Mouse (Mus musculus) yolk sac, embryonic 10.5 days (tissue): ENCODE results near the gene Ttc8.
"Not testable (repeated sequence)": the region's sequence is repeated elsewhere in the genome, so short reads cannot be mapped to it uniquely, and the experiment has no call there.

Experiments used
- DNase-seq: peaks from one replicate; pipeline ENCODE4 v3.0.0-alpha.2; 2017; ENCODE audit warnings: low spot score

Ttc8 gene

DNA sequence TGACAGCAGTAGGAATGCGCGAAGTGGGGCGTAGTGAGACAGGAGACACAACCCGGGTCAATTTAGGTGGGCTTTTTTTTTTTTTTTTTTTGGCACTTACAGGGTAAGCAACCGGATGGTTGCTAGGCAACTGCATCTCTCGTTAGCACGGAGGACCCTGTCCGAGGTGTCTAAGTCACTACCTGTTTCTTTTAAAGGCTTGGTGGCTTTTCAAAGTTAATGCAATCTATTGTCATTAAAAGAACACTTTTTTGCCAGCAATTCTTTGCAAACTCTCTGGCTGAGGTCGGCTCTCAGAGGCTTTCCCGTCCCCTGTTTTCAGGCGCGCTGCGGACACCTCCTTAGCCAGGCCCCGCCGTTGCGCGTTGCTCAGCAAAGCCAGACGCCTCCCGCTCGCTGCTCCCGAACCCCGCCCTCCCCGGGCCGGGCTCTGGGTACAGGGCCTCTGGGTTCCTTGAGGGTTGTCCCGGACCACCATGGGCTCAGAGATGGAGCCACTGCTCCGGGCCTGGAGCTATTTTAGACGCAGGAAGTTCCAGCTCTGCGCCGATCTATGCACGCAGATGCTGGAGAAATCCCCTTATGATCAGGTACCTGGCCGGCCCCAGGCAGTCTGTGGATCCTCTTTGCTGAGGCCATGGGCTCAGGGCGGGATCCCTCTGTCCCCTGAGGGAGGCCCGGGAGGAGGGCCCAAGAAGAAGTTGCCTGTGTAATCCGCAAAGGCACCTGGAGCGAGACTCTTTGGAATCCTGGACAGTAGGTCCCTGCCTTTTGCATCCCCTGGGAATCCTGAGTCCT, at the start of gene Ttc8:
Gene Ttc8 (plus strand): TSS at position 381 of the 798 bp plus-strand sequence.
- DNase-seq: peak; percentile 88

- DNase-seq: no peak
Measured at GRCm38 (mm10) chr12:98872836-98873235, 47.5 kb upstream of the Ttc8 start.

DNA sequence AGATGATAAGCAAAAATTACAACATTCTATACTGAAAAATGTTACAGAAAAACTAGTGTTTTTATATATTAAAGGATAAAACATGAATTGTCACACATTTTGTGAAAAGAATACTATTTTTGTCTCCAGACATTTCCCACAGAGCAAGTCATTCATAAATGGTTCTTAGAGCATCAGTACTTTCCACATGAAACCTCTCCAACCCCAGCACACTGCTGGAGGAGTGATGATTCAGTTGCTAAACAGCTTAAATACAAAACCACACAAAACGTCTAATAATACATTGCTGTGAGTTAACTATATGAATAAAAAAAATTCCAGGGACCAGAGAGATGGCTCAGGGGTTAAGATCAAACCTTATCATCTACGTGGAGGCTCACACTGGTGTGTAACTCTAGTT, 45.2 kb upstream of the Ttc8 start:
- no peak for DNase-seq

GRCm38 (mm10) chr12:98878693-98879092, 41.7 kb upstream of the Ttc8 start:
- no peak for DNase-seq

DNA sequence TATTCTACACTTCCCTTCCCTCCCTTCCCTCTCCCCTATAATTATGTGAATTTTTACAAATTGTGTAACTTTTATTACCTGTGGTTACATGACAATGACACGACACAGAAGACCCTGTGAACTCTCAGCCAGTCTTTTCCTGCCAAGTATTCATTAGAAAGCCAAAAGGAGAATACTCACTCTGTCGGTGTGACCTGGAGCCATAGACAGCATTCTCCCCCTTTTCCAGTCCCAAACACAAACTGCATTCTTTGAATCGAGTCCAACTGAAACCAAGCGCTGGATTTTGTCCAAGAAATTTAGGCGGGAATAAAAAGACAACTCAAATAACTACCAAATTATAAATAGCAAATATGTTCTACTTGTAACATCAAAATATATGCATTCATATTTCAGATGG, 38.6 kb upstream of the Ttc8 start:
- DNase-seq: no peak

DNA sequence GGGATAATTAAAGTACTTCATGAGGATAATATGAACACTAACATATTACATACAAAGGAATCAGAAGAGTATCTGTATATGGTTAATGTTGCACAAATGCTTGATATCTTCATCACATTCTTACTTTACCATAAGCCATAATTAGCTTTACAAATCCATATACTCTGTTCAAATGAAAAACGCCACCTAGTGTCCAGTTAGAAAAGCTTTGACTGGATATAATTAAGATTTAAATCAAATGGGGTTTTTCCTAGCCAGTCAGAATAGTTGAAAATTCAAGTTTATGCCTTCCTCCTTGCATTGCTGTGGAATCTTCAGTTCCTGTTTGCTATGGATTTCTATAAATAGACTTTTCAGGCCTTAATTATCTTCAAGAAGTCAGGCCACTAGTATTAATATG, 35.9 kb upstream of the Ttc8 start:
- DNase-seq: no peak

DNA sequence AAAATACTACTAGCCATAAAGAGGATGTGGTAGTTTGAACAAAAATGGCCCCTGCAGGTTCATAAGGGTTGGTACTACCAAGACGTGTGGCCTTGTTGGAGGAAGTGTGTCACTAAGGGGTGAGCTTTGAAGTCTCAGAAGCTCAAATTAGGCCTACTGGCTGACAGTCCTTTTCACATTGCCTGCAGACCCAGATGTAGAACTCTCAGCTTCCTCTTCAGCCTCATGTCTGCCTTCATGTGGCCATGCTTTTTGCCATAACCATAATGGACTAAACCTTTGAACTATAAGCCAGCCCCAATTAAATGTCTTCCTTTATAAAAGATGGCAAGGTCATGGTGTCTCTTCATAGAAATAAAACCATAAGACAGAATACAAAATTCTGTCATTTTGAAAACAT, 23.6 kb upstream of the Ttc8 start:
- DNase-seq: no peak

DNA sequence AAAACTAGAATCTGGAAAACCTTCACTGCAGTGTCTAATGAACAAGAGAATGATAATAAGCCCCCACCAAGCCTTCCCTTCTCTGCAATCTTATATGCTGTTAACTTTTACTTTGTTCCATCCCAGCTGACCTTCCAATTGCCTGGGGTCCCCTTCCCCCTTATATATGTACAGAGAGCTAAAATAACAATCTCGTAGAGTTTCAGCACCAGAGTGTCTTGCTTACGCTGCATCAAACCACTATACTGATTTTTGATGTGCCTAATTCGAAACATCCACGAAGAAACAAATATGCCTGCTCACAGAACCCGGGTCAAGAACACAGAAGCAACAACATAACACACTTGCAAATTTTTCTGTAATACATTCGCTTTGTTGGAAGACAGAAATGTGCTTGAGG, 20.7 kb upstream of the Ttc8 start:
- no peak for DNase-seq

GRCm38 (mm10) chr12:98900341-98900880, 20.0 kb upstream of the Ttc8 start:
- DNase-seq: peak; percentile 27

GRCm38 (mm10) chr12:98900881-98901801, 19.2 kb upstream of the Ttc8 start, which contains the start of gene Eml5:
Gene Eml5, minus strand, starts transcription at chr12:98901484.
- peak; percentile 90 for DNase-seq

DNA sequence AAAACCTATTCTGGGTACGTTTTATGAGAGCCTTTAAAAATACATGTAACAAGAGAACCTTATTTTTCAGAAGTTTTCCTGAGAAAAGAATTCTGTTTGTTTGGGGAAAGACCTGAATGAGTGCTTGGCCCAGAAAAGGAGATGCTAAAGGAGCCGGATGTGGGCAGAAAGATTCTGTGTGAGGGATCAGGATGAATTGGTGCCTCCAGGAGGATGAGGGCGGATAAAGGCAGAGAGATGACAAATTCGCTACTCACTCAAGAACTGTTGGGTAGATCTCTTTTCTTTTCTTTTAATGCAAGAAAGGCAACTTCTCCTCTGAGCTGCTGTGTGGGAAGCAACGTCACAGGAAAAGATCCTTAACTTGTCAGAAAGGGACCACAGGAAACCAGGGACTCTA, 14.9 kb upstream of the Ttc8 start:
- no peak for DNase-seq

- DNase-seq: no peak
Measured at GRCm38 (mm10) chr12:98910096-98910495, 10.3 kb upstream of the Ttc8 start.

DNA sequence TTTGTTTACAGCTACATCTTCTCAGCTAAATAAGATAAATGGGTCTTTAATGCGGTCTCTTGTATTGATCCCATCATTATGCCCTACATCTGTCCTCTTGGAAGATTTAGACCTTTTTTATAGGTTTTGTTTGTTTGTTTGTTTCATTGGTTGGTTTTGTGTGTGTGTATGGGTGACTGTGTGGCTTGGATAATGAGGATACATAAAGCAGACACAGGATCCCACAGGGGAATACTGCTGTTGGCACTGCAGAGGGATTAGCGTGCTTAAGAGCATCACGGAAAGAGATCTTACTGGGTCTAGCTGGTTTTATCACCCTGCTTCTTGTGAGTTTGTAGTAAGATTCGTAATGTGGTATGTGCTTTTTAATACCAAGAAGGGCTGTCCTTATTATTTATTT, 10.8 kb downstream of the Ttc8 start:
- DNase-seq: no peak

DNA sequence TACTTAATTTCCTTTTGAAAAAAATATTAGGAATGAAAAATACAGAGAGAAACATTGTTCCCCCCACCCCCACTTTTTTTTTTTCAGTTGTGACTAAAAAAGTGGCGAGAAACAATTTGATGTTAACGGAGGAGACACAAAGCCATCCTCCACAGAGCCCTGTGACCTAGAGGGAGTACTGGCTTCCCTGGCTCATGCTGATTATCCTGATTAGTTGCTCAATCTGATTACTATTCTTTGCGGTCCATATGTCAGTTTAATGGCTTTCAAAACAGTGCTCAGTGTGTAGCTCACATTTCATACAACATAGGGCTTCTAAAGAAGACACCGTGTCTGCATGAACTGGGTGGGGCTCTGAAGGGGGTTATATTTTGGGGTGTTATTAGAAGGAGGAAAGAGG, 12.1 kb downstream of the Ttc8 start:
- DNase-seq: no peak

DNA sequence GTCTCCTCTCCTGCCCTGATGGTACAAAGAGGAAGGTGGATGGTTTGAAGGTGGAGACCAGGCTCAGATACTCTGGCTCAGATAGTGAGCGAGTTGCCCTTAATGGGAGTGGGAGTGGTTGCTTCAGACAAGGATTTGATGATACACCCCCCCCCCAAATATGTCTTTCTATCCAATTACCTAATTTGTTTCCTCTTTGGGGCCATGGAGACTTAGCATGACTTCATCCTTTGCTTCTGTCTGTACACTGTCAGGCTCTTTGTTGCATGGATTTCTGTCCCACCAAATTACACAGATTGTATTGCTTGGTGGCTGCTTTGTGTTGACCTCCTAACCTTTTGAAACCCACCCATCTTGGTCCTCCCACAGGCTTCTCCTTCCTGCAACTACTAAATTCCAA, 12.5 kb downstream of the Ttc8 start:
- DNase-seq: no peak

DNA sequence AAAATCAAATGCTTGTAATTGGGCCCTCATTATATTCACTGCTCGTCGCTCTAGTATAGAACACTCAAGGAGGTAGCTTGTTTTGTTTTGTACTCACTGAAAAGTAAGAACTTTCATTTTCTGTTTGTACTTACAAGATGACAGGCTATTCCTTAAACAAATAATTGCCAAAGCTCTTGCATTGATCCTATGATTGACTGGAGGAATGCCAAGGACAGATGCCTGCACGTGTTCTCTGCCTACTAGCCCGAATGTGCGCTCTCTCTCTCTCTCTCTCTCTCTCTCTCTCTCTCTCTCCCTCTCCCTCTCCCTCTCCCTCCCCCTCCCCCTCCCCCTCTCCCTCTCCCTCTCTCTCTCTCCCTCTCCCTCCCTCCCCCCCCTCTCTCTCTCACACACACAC, 30.9 kb downstream of the Ttc8 start:
- DNase-seq: not testable (repeated sequence)

- no peak for DNase-seq
Measured at GRCm38 (mm10) chr12:98956951-98957350, 36.6 kb downstream of the Ttc8 start.

- DNase-seq: no peak
Measured at GRCm38 (mm10) chr12:98957455-98957854, 37.1 kb downstream of the Ttc8 start.

DNA sequence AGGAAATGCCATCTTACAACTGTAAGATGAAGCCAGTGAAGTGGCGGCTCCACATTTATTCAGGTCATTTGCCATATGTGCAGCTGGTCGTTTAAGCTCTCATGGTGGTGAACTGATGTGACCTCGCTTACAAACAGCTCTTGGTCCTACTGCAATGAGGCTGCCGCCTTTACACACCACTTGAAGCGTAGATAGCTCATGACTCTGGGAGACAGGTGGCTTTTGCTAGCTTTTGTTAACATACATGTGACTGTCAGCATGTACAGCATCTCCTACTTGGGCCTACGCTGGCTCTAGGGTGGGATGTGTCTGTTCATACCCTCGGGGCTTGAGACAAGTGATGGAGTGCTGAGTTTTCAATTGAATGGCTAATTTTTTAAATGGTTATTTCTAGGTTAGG, 40.6 kb downstream of the Ttc8 start:
- DNase-seq: no peak

GRCm38 (mm10) chr12:98961415-98961814, 41.0 kb downstream of the Ttc8 start:
- no peak for DNase-seq

GRCm38 (mm10) chr12:98965441-98966135, 45.2 kb downstream of the Ttc8 start:
- peak; percentile 28 for DNase-seq

DNA sequence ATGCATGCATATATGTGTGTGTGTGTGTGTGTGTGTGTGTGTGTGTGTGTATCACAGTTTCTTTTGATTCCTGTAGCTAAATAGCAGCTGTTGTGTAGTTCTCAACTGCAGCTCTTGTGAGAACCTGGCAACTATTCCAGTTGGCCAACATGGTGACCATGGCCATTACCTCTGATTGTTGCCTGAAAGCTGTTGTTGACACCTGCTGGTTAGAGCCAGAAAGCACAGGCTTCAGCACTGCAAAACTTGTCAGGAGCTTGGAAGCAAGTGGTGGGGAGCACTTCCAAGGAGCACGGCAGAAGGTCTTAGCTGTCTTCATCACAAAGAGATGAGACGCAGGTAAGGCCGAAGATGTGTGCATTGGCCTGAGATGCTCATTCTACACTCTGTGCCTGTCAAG, 51.9 kb downstream of the Ttc8 start:
- DNase-seq: no peak
